Mouse (Mus musculus) hindbrain, embryonic 15.5 days (tissue): Measurements from ENCODE around the gene Efcab6. TPM values are rescaled to one million over a fixed set of nuclear protein-coding genes. Genes with fewer than 3 reads are reported as not detected.

ENCODE experiments used
- ATAC-seq: fragments of 200-750 bp; cut with Nextera tagmentation; 2 replicates; pipeline ENCODE4 v1.8.0; 2017; ENCODE audit warnings: low read depth, moderate number of reproducible peaks, moderate TSS enrichment; ENCODE audit not compliant: low FRiP score
- H3K27ac ChIP-seq: fragments of 300-500 bp; sonication (generic); replicated peaks from 2 replicates; pipeline ENCODE4 v1.5.1; 2015; ENCODE audit warnings: mild to moderate bottlenecking, inconsistent platforms
- H3K27me3 ChIP-seq: fragments of 300-500 bp; sonication (generic); 2 replicates; pipeline ENCODE4 v1.6.1; 2015; ENCODE audit warnings: control low read depth, inconsistent platforms
- H3K36me3 ChIP-seq: fragments of 300-500 bp; sonication (generic); 2 replicates; pipeline ENCODE4 v1.6.1; 2015; ENCODE audit warnings: control low read depth, inconsistent platforms
- H3K4me1 ChIP-seq: fragments of 300-500 bp; sonication (generic); replicated peaks from 2 replicates; pipeline ENCODE4 v1.6.1; 2015; ENCODE audit warnings: control low read depth, inconsistent platforms
- H3K4me2 ChIP-seq: fragments of 300-500 bp; sonication (generic); 2 replicates; pipeline ENCODE4 v1.6.1; 2015; ENCODE audit warnings: moderate library complexity, mild to moderate bottlenecking, inconsistent platforms
- H3K4me3 ChIP-seq: fragments of 300-500 bp; sonication (generic); 2 replicates; pipeline ENCODE4 v1.5.1; 2015; ENCODE audit warnings: mild to moderate bottlenecking, inconsistent platforms
- H3K9ac ChIP-seq: fragments of 300-500 bp; sonication (generic); 2 replicates; pipeline ENCODE4 v1.6.1; 2015; ENCODE audit warnings: inconsistent platforms
- H3K9me3 ChIP-seq: fragments of 300-500 bp; sonication (generic); 2 replicates; pipeline ENCODE4 v1.6.1; 2016; ENCODE audit warnings: control low read depth, inconsistent platforms
- WGBS: fragments of 180-500 bp; shearing (Covaris S2); methylation state at CpG from one replicate; pipeline ENCODE4 v1.1.7; 2015; 5-methylcytosine and 5-hydroxymethylcytosine counted together
- polyA plus RNA-seq: library from polyadenylated mRNA; unstranded; fragments of >200 nt; fragmentation: Nextera tagmentation; extraction: Ambion mirVana; gene quantifications from 2 replicates; pipeline ENCODE4 v1.2.1, GENCODE M21; 2015

Gene Efcab6
- polyA plus RNA-seq, 1 experiment from 2014 or later, result 0.45 TPM

GRCm38 (mm10) chr15:83998115-83998514 is 67.1 kb downstream of the Efcab6 start:
- ATAC-seq, result peak; percentile 76
- H3K27ac ChIP-seq, result peak overlapping the region; percentile 56
- no peaks in the 10 kb centered on the region for H3K27me3 ChIP-seq
- H3K4me1 ChIP-seq, result peaks cover 31% of the 10 kb centered on the region
- H3K9me3 ChIP-seq, result no peaks in the 10 kb centered on the region
- WGBS, result 2% methylated on average over 19 of the region's 19 CpGs
- H3K36me3 ChIP-seq, result no peaks in the 10 kb centered on the region
- H3K9ac ChIP-seq, result no peak overlapping the region
- H3K4me3 ChIP-seq, result no peak overlapping the region
- H3K4me2 ChIP-seq, result peak overlapping the region; percentile 40

- peak overlapping the region; percentile 40 for H3K4me2 ChIP-seq
- WGBS, result 19% methylated on average over 4 of the region's 4 CpGs
Measured at GRCm38 (mm10) chr15:83997550-83997949, 67.6 kb downstream of the Efcab6 start.

DNA sequence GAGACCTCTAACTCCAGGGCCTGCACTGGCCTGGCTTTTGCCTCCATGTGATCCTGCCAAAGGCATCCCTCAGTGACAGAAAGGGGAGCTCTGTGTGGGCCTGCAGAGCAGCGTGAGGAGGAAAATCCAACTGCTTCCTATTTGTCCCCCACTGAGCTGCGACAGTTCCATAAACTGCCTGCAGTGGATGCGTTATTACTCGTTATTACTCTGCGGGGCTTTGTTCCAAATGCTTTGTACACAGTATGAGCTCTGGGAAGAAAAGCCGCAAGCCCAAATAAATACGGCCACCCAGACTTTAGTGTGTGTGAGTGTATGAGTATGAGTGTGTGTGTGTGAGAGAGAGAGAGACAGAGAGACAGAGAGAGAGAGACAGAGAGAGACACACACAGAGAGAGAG is 68.3 kb downstream of the Efcab6 start:
- Histone ChIP-seq H3K9me3 (no peaks in the 10 kb centered on the region), H3K27ac (peak overlapping the region; percentile 64), H3K27me3 (no peaks in the 10 kb centered on the region; the same call in 1 of the 2 replicates), H3K4me1 (peaks cover 33% of the 10 kb centered on the region), H3K9ac (no peak overlapping the region), H3K36me3 (no peaks in the 10 kb centered on the region), H3K4me3 (no peak overlapping the region), H3K4me2 (no peak overlapping the region)
- 37% methylated on average over 7 of the region's 7 CpGs for WGBS
- ATAC-seq, result peak; percentile 47

More at GRCm38 (mm10) chr15:83997550-83997949, 67.6 kb downstream of the Efcab6 start:
- Histone ChIP-seq H3K27me3 (no peaks in the 10 kb centered on the region; the same call in 1 of the 2 replicates), H3K27ac (peak overlapping the region; percentile 33), H3K9me3 (no peaks in the 10 kb centered on the region), H3K9ac (no peak overlapping the region), H3K4me3 (no peak overlapping the region), H3K36me3 (no peaks in the 10 kb centered on the region), H3K4me1 (peaks cover 31% of the 10 kb centered on the region)
- no peak; the same call in 1 of the 2 replicates for ATAC-seq

- 86% methylated on average over 15 of the region's 15 CpGs for WGBS
- Histone ChIP-seq H3K4me3 (no peak overlapping the region), H3K9ac (no peak overlapping the region), H3K4me2 (no peak overlapping the region), H3K27me3 (no peaks in the 10 kb centered on the region; the same call in 1 of the 2 replicates), H3K9me3 (no peaks in the 10 kb centered on the region), H3K4me1 (peaks cover 19% of the 10 kb centered on the region), H3K27ac (no peak overlapping the region), H3K36me3 (no peaks in the 10 kb centered on the region)
- ATAC-seq, result no peak
Measured at GRCm38 (mm10) chr15:83992191-83992590, 73.0 kb downstream of the Efcab6 start.

DNA sequence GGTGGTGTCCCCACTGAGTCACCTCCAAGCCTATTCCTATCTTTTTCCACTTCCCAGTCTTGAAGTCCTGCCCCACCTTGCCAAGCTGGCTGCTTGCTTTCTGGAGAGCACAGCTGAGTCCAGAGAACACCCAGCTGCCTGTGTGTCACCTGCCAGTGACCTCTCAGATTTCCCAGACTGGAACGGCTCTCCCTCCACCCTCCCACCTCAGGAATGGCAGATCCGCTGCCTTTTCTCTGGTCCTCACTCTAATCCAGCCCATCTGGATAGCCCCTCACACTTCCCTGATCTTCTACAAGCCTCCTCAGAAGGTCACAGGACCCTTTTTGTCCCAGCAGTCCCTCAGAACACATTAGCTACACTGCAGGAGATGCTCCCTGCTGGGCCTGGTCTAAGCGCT is 73.7 kb downstream of the Efcab6 start:
- H3K27me3 ChIP-seq, result no peaks in the 10 kb centered on the region; the same call in 1 of the 2 replicates
- no peak overlapping the region for H3K4me3 ChIP-seq
- H3K27ac ChIP-seq, result no peak overlapping the region
- peaks cover 12% of the 10 kb centered on the region for H3K4me1 ChIP-seq
- H3K36me3 ChIP-seq, result no peaks in the 10 kb centered on the region
- no peak for ATAC-seq
- H3K9ac ChIP-seq, result no peak overlapping the region
- H3K9me3 ChIP-seq, result no peaks in the 10 kb centered on the region
- WGBS, result 13% methylated on average over 3 of the region's 3 CpGs
- no peak overlapping the region for H3K4me2 ChIP-seq

DNA sequence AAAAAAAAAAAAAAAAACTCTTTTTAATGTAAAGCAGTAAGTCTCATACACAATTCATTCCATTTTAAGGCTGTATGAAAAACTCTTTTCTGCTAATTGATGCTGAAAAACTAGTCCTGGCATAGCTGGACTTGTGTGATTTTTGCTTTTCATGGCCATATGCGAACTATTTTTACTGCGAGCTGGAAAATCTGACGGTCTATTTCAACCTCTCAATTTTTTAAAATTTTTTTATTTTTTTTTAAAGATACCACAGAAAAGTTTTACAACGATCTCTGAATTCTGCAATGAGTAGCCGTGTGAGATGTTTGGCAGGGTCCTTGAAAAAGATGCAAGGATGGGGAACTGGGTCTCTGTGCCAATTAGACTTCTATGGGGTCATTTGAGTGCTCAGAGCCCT is 75.9 kb downstream of the Efcab6 start:
- Histone ChIP-seq H3K27ac (no peak overlapping the region), H3K27me3 (no peaks in the 10 kb centered on the region; the same call in 1 of the 2 replicates), H3K36me3 (no peaks in the 10 kb centered on the region), H3K4me1 (peaks cover 8% of the 10 kb centered on the region; the same call in 1 of the 2 replicates), H3K4me2 (no peak overlapping the region), H3K9ac (no peak overlapping the region), H3K4me3 (no peak overlapping the region), H3K9me3 (no peaks in the 10 kb centered on the region)
- 95% methylated on average over 5 of the region's 5 CpGs for WGBS
- no peak for ATAC-seq

DNA sequence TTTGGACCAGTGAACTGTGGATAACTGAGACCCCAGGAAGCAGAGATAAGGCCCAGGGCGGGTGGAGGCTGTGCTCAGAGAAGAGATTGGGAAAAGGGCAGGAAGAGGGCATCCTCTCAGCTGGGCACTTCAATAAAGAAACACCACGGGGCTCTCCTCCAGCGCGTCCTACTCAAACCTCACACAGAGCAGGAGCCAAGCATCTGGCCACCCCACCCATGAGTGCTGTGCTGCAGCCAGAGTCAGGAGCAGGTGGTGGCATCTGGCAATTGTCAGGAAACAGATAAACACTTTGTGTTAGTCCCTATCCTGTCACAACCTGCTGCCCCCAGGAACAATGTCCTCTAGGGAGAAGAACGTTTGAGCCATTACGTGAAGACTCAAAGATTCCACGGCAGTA is 77.1 kb downstream of the Efcab6 start:
- H3K9me3 ChIP-seq, result no peaks in the 10 kb centered on the region
- no peak overlapping the region for H3K4me2 ChIP-seq
- no peak for ATAC-seq
- H3K27ac ChIP-seq, result no peak overlapping the region
- no peaks in the 10 kb centered on the region; the same call in 1 of the 2 replicates for H3K27me3 ChIP-seq
- H3K36me3 ChIP-seq, result no peaks in the 10 kb centered on the region
- no peak overlapping the region for H3K9ac ChIP-seq
- WGBS, result 21% methylated on average over 7 of the region's 7 CpGs
- peaks cover 8% of the 10 kb centered on the region; the same call in 1 of the 2 replicates for H3K4me1 ChIP-seq
- H3K4me3 ChIP-seq, result no peak overlapping the region

DNA sequence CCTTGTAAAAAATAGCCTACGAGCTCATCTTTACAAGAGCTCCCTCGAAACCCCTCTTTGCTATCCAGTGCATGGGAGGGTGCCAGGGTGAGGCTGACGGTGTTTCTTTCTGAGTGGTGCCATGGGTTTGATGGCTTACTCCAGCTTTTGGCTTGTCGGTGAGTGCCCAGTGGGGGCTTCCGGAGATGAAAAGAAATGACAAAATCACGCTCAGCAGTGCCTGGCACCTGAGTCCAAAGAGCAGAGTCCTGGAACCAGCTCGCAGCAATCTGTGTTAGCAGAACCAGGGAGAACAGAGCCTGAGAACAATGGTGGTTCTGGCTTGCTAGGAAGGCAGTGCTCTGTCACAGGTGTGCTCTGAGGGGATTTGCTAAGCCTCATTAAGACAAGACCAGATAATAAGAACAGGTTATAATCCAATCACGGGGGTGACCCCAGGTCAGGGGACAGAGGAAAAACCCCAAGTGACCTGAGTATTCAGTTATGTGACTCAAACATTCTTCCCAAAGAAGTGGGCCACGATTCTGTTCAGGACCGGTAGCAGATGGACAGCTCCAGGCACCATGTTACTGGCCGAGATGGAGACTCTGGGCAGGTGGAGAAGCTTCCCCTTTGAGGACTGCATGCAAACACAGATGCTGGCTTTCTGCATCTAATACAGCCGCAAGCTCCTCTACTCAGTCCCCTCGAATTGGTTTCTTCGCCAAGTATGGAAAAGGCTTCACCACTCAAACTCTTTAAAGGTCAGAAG is 82.8 kb downstream of the Efcab6 start:
- no peak overlapping the region for H3K4me3 ChIP-seq
- H3K27ac ChIP-seq, result no peak overlapping the region
- ATAC-seq, result no peak
- 66% methylated on average over 14 of the region's 14 CpGs for whole genome bisulfite sequencing
- no peaks in the 10 kb centered on the region for H3K27me3 ChIP-seq
- H3K4me1 ChIP-seq, result no peaks in the 10 kb centered on the region
- H3K9ac ChIP-seq, result no peak overlapping the region
- no peaks in the 10 kb centered on the region for H3K9me3 ChIP-seq
- H3K4me2 ChIP-seq, result no peak overlapping the region
- H3K36me3 ChIP-seq, result no peaks in the 10 kb centered on the region

DNA sequence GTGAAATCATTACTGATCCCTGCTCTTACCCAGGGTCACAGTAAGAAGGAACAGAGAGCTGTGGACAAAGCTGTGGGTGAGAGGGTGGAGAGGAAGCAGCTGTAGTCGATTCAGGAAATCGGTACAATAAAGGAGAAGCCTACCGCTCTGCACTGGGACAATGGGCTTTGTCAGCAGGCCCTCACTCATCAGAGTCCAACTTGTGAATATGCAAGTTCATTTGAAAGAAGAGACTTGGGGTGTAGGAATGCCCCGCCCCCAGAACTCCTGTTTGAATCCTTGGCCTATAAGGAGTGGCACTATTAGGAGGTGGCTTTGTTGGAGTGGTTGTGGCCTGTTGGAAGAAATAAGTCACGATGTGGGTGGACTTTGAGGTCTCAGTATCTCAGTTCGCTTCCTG is 86.3 kb downstream of the Efcab6 start:
- no peaks in the 10 kb centered on the region for H3K36me3 ChIP-seq
- no peak for ATAC-seq
- 51% methylated on average over 6 of the region's 6 CpGs for WGBS
- no peaks in the 10 kb centered on the region for H3K9me3 ChIP-seq
- H3K4me1 ChIP-seq, result no peaks in the 10 kb centered on the region
- no peaks in the 10 kb centered on the region for H3K27me3 ChIP-seq
- H3K4me2 ChIP-seq, result no peak overlapping the region
- H3K27ac ChIP-seq, result no peak overlapping the region
- H3K4me3 ChIP-seq, result no peak overlapping the region
- no peak overlapping the region for H3K9ac ChIP-seq

DNA sequence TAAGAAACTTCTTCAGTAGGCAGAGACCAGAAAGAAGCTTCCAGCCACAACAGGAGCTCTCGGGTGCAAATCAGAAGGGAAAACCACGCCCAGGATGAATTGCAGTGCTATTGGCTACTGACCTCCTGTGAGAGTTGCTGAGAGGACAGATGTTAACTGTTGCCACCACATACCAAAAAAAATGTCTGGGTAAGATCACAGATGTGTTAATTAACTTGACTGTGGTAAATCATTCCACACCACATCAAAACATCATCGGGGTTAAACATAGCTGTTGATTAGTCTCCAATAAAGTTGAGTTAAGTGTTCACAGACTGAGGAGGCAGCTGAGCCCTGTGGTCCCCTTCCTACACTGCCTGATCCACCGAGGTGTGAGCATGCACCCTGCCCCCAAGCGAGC is 88.1 kb downstream of the Efcab6 start:
- 43% methylated on average over 5 of the region's 5 CpGs for WGBS
- Histone ChIP-seq H3K36me3 (no peaks in the 10 kb centered on the region), H3K4me2 (no peak overlapping the region), H3K27ac (no peak overlapping the region), H3K4me1 (no peaks in the 10 kb centered on the region), H3K4me3 (no peak overlapping the region), H3K9me3 (no peaks in the 10 kb centered on the region), H3K9ac (no peak overlapping the region), H3K27me3 (no peaks in the 10 kb centered on the region)
- no peak for ATAC-seq

DNA sequence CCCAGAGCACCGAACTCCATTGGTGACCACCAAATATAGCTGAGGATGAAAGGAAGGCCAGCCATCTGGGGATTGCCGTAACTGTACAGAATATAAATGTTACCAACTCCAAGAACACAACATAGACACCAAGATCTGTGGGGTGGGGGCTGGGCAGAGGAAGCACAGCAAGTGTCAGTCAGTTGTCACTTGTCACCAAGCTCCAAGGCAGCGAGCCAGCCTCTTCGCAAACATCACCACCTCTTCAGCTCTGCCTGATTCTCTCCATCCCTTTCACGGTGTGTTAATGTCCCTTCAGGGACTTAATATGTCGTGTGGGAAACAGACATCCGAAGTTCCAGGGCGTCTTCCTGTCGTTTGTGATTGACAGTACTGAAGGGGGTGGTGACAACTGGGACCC is 93.0 kb downstream of the Efcab6 start:
- no peak for ATAC-seq
- Histone ChIP-seq H3K4me1 (peaks cover 8% of the 10 kb centered on the region; the same call in 1 of the 2 replicates), H3K36me3 (no peaks in the 10 kb centered on the region), H3K4me3 (no peak overlapping the region), H3K27ac (no peak overlapping the region), H3K9me3 (no peaks in the 10 kb centered on the region), H3K4me2 (no peak overlapping the region), H3K27me3 (no peaks in the 10 kb centered on the region), H3K9ac (no peak overlapping the region)
- WGBS, result 53% methylated on average over 9 of the region's 9 CpGs

- Histone ChIP-seq H3K27me3 (no peaks in the 10 kb centered on the region), H3K27ac (no peak overlapping the region), H3K36me3 (no peaks in the 10 kb centered on the region), H3K9me3 (no peaks in the 10 kb centered on the region), H3K4me3 (no peak overlapping the region), H3K9ac (no peak overlapping the region), H3K4me2 (peak overlapping the region; percentile 12; the same call in 1 of the 2 replicates), H3K4me1 (peaks cover 10% of the 10 kb centered on the region; the same call in 1 of the 2 replicates)
- WGBS, result 36% methylated on average over 12 of the region's 12 CpGs
- ATAC-seq, result 0 out of 2 replicates have a peak, but pooled peaks have one; percentile 6
Measured at GRCm38 (mm10) chr15:83967802-83968201, 97.4 kb downstream of the Efcab6 start.
